10 mouse cellular contexts compared by ENCODE assay signal in the genomic region with DNA sequence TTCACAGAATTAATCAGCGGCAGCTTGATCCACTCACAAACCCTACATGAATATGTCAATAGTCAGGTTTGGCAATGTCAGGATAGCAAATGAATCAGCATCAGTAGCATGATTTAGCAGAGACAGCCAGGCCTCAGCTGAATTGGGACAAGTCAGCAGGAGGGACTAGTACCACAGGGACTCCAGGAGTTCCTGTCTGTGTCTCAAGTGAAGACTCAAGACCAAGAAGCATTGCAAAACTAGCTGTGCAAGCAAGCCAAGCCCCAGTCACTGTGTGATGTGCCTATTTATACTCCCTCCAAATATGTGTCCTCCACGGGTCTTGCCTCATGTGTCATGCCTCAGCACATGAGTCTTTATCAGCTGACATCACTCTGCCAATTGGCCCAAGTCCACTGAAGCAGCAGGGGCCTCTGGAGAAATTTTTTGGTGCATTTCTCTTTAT. TPM values are rescaled to one million over a fixed set of nuclear protein-coding genes. Genes with fewer than 3 reads are reported as not detected.
DNase-seq lines count a peak whose midpoint lies in the region; ATAC-seq and TF ChIP-seq lines count a peak whose summit lies in the region.
"Had no signal": no experiment of that assay in that cellular context is flagged by ENCODE, and none has a peak within 500 bp of the region (broad histone marks: within the 10 kb centered on the region; RNA-seq: fewer than 3 reads in every experiment).

No protein-coding gene starts in this region.

- peak overlapping the region; percentile 73 for H3K27ac ChIP-seq in heart, postnatal 0 days (ENCODE audit: low read depth)
- H3K27ac ChIP-seq: forebrain, embryonic 10.5 days had no signal

- H3K27me3 ChIP-seq in heart, postnatal 0 days (ENCODE audit: control insufficient read depth, insufficient read depth, low read length) = no peaks in the 10 kb centered on the region

- peaks cover 6% of the 10 kb centered on the region; the same call in 1 of the 2 replicates for H3K4me1 ChIP-seq in heart, postnatal 0 days (ENCODE audit: control insufficient read depth, insufficient read depth)
- H3K4me1 ChIP-seq: forebrain, embryonic 10.5 days had no signal

- peak; percentile 9 for DNase-seq in layer of hippocampus, adult 11-12 months (ENCODE audit: low spot score)
- DNase-seq in layer of hippocampus, postnatal 36 days = no peak
- peak; percentile 75 for DNase-seq in adrenal gland, postnatal 14 days
- peak; percentile 66 for DNase-seq in heart, postnatal 0 days (ENCODE audit: low spot score)
- DNase-seq in lung, postnatal 4 days = peak; percentile 33 to 59
- no peak for DNase-seq in thymus, adult 18-20 months
- no peak for DNase-seq in thymus, postnatal 10 days (ENCODE audit: low spot score in 2 of 2)
- DNase-seq: cerebellum, adult 11-12 months had no signal

- no peak overlapping the region for H3K4me2 ChIP-seq in heart, postnatal 0 days (ENCODE audit: low read depth, low read length)

- peaks cover 8% of the 10 kb centered on the region; the same call in 1 of the 2 replicates for H3K36me3 ChIP-seq in heart, postnatal 0 days (replicated peaks; ENCODE audit: control insufficient read depth, insufficient read depth, low read length)

- 53% methylated on average over 2 of the region's 2 CpGs for WGBS in heart, postnatal 0 days

- no peak for TF ChIP-seq CTCF in heart, postnatal 0 days (IDR thresholded peaks at IDR 0.05; ENCODE audit: low read depth)

- H3K9me3 ChIP-seq in heart, postnatal 0 days (replicated peaks; ENCODE audit: control insufficient read depth, low read length) = no peaks in the 10 kb centered on the region
- H3K9me3 ChIP-seq: forebrain, embryonic 10.5 days had no signal

- no peak overlapping the region for H3K4me3 ChIP-seq in heart, postnatal 0 days (ENCODE audit: low read depth, low read length)
- H3K4me3 ChIP-seq: forebrain, embryonic 10.5 days had no signal

- ATAC-seq in heart, postnatal 0 days (ENCODE audit: insufficient read depth, low read depth) = peak; percentile 81
- ATAC-seq in activated CD4-positive, CD25-positive, alpha-beta regulatory T cell, adult 4 months = no peak

- TF ChIP-seq EP300 in heart, postnatal 0 days (IDR thresholded peaks at IDR 0.05; ENCODE audit: low read depth) = no peak

- H3K9ac ChIP-seq in heart, postnatal 0 days (replicated peaks; ENCODE audit: low read depth, low read length) = no peak overlapping the region

RNA-seq across cellular contexts. Expression of gene Chmp3, which starts 11.9 kb away (rescaled TPM):
- 10 to 100 TPM; 94.7 to 99.2 TPM for total RNA-seq in layer of hippocampus, postnatal 36 days (2021)
- 99.8 and 107 TPM in 2 replicates for total RNA-seq in adrenal gland, postnatal 14 days (2021)
- total RNA-seq in heart, postnatal 0 days (2014; rRNA removed; ENCODE audit: low replicate concordance) = 46.1 and 51.7 TPM in 2 replicates
- polyA plus RNA-seq in heart, postnatal 0 days (2015; fragmentation: Nextera tagmentation; extraction: Ambion mirVana) = 62.5 and 63.3 TPM in 2 replicates
- 100 to 1,000 TPM in 1 of 2 experiments, 10 to 100 TPM in 1; 56.7 to 105 TPM for polyA plus RNA-seq in activated CD4-positive, CD25-positive, alpha-beta regulatory T cell, adult 4 months (2017; shearing (Covaris generic))

Comparison
In these comparisons a context has a peak if more than half of its experiments do, and no peak if none do; other contexts are left out.
1. DNase-seq: peak in layer of hippocampus, adult 11-12 months (single experiment), adrenal gland, postnatal 14 days (single experiment), heart, postnatal 0 days (single experiment) and lung, postnatal 4 days (2 of 2); none in layer of hippocampus, postnatal 36 days (0 of 2), thymus, adult 18-20 months (0 of 2) and thymus, postnatal 10 days (0 of 2).